8 mouse cellular contexts compared by ENCODE assay signal in the genomic region with DNA sequence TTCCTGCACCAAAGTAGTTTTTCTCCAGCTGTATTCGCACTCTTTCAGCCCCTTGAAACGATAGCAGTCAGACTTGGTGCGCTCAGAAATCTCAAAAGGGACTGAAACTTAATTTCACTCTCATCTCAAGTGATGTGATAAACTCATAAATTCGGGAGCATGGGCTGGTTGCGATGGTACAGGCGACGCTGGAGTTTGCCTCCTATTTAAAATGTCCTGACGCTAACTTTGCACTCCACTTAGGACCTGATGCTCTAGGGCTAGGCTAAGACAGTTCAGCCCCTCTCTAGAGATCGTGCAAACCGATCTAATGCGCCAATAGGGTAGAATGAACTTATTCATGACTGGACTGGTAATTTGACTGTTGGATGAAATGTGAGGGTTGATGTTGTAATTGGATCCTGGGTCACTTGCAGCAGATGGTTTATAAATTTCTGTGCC. TPM values are rescaled to one million over a fixed set of nuclear protein-coding genes. Genes with fewer than 3 reads are reported as not detected.
A peak's percentile ranks its signal among the peaks of the same experiment; 100 is the strongest.
DNase-seq lines count a peak whose midpoint lies in the region; ATAC-seq and TF ChIP-seq lines count a peak whose summit lies in the region.

No protein-coding gene starts in this region.

- H3K4me2 ChIP-seq in heart, embryonic 16.5 days (ENCODE audit: low read depth, low read length): peak overlapping the region; percentile 90
- H3K4me2 ChIP-seq in embryonic facial prominence, embryonic 14.5 days (ENCODE audit: low read depth, low read length): peak overlapping the region; percentile 67
- peak overlapping the region; percentile 82 for H3K4me2 ChIP-seq in limb, embryonic 14.5 days (replicated peaks; ENCODE audit: low read depth, low read length, severe bottlenecking)
- peak overlapping the region; percentile 87 for H3K4me2 ChIP-seq in neural tube, embryonic 15.5 days

- H3K4me3 ChIP-seq in heart, embryonic 16.5 days (ENCODE audit: low read length): peak overlapping the region; percentile 81
- H3K4me3 ChIP-seq in ES-E14 (ENCODE audit: insufficient read depth in 1 of 2, low read depth in 1 of 2, low read length in 2 of 2, poor library complexity in 1 of 2, severe bottlenecking in 1 of 2): peak overlapping the region; percentile 97 to 100
- peak overlapping the region; percentile 91 for H3K4me3 ChIP-seq in embryonic facial prominence, embryonic 14.5 days (ENCODE audit: low read depth, low read length)
- H3K4me3 ChIP-seq in limb, embryonic 14.5 days (replicated peaks; ENCODE audit: low read length): peak overlapping the region; percentile 96
- H3K4me3 ChIP-seq in neural tube, embryonic 15.5 days (replicated peaks): peak overlapping the region; percentile 71

- DNase-seq in heart, adult 9 months (ENCODE audit: low spot score in 2 of 2): no peak
- no peak for DNase-seq in ES-E14 (ENCODE audit: low read depth, low spot score)
- peak; percentile 46 for DNase-seq in embryonic facial prominence, embryonic 14.5 days (ENCODE audit: low spot score)
- peak; percentile 51 for DNase-seq in limb, embryonic 14.5 days (ENCODE audit: low spot score)
- DNase-seq in layer of hippocampus, postnatal 36 days: no peak
- DNase-seq in layer of hippocampus, adult 9-11 months: no peak

- TF ChIP-seq POLR2A in limb, embryonic 14.5 days (IDR thresholded peaks at IDR 0.05; ENCODE audit: borderline replicate concordance, extremely low read depth, insufficient read depth, insufficient read length): no peak

- H3K9ac ChIP-seq in heart, embryonic 16.5 days (ENCODE audit: low read length): peak overlapping the region; percentile 96
- peak overlapping the region; percentile 99 for H3K9ac ChIP-seq in ES-E14 (ENCODE audit: insufficient read depth, low read depth, low read length, poor library complexity, severe bottlenecking)
- H3K9ac ChIP-seq in embryonic facial prominence, embryonic 14.5 days (ENCODE audit: low read depth, low read length): peak overlapping the region; percentile 99
- peak overlapping the region; percentile 100 for H3K9ac ChIP-seq in limb, embryonic 14.5 days (ENCODE audit: low read depth, low read length, severe bottlenecking)
- peak overlapping the region; percentile 98 for H3K9ac ChIP-seq in neural tube, embryonic 15.5 days (replicated peaks)

- H3K27me3 ChIP-seq in heart, embryonic 16.5 days (ENCODE audit: control insufficient read depth, insufficient read depth, low read length): no peaks in the 10 kb centered on the region
- no peaks in the 10 kb centered on the region for H3K27me3 ChIP-seq in embryonic facial prominence, embryonic 14.5 days (replicated peaks; ENCODE audit: control insufficient read depth, insufficient read depth, low read length)
- no peaks in the 10 kb centered on the region for H3K27me3 ChIP-seq in limb, embryonic 14.5 days (ENCODE audit: control insufficient read depth, insufficient read depth, low read length)
- H3K27me3 ChIP-seq in neural tube, embryonic 15.5 days (replicated peaks): no peaks in the 10 kb centered on the region

- in situ Hi-C loops in ES-E14 (cut with MboI; ENCODE audit: low sequenced_read_pairs in 2 of 2, unreplicated experiment in 2 of 2): no loop called here

- no peak for ATAC-seq in heart, embryonic 16.5 days (replicated peaks; ENCODE audit: extremely low read depth, insufficient read depth, low FRiP score)
- no peak for ATAC-seq in embryonic facial prominence, embryonic 14.5 days (ENCODE audit: low read depth)
- no peak for ATAC-seq in limb, embryonic 14.5 days (ENCODE audit: low FRiP score, low read depth)
- ATAC-seq in neural tube, embryonic 15.5 days (ENCODE audit: low FRiP score): no peak

- H3K4me1 ChIP-seq in heart, embryonic 16.5 days (ENCODE audit: control insufficient read depth, insufficient read depth, low read length): peaks cover 27% of the 10 kb centered on the region
- H3K4me1 ChIP-seq in ES-E14 (ENCODE audit: control insufficient read depth in 2 of 2, insufficient read depth in 2 of 2, low read length in 2 of 2, poor library complexity in 1 of 2): peaks cover 6 to 7% of the 10 kb centered on the region in 2 experiments; a peak in 2 of 4 replicates
- peaks cover 14% of the 10 kb centered on the region for H3K4me1 ChIP-seq in embryonic facial prominence, embryonic 14.5 days (ENCODE audit: control insufficient read depth, insufficient read depth, low read length)
- H3K4me1 ChIP-seq in limb, embryonic 14.5 days (ENCODE audit: control insufficient read depth, insufficient read depth, low read length): peaks cover 16% of the 10 kb centered on the region
- H3K4me1 ChIP-seq in neural tube, embryonic 15.5 days: peaks cover 39% of the 10 kb centered on the region

- H3K9me3 ChIP-seq in heart, embryonic 16.5 days (replicated peaks; ENCODE audit: control insufficient read depth, low read length): no peaks in the 10 kb centered on the region
- no peaks in the 10 kb centered on the region for H3K9me3 ChIP-seq in ES-E14 (ENCODE audit: control insufficient read depth, insufficient read depth, low read depth, low read length)
- H3K9me3 ChIP-seq in embryonic facial prominence, embryonic 14.5 days (ENCODE audit: control insufficient read depth, low read length): no peaks in the 10 kb centered on the region
- no peaks in the 10 kb centered on the region for H3K9me3 ChIP-seq in limb, embryonic 14.5 days (ENCODE audit: control insufficient read depth, low read length)
- no peaks in the 10 kb centered on the region for H3K9me3 ChIP-seq in neural tube, embryonic 15.5 days (replicated peaks)

- H3K27ac ChIP-seq in heart, embryonic 16.5 days (ENCODE audit: low read length): peak overlapping the region; percentile 100
- H3K27ac ChIP-seq in ES-E14 (ENCODE audit: insufficient read depth, low read depth, low read length, poor library complexity, severe bottlenecking): peak overlapping the region; percentile 98; the same call in 1 of the 2 replicates
- H3K27ac ChIP-seq in embryonic facial prominence, embryonic 14.5 days (replicated peaks; ENCODE audit: low read depth, low read length): peak overlapping the region; percentile 99
- peak overlapping the region; percentile 100 for H3K27ac ChIP-seq in limb, embryonic 14.5 days (replicated peaks; ENCODE audit: low read depth, low read length)
- H3K27ac ChIP-seq in neural tube, embryonic 15.5 days (replicated peaks): peak overlapping the region; percentile 99

- no peaks in the 10 kb centered on the region for H3K36me3 ChIP-seq in heart, embryonic 16.5 days (ENCODE audit: control insufficient read depth, insufficient read depth)
- H3K36me3 ChIP-seq in ES-E14 (ENCODE audit: control insufficient read depth, insufficient read depth, low read length, poor library complexity, severe bottlenecking): no peaks in the 10 kb centered on the region
- peaks cover 9% of the 10 kb centered on the region; the same call in 1 of the 2 replicates for H3K36me3 ChIP-seq in embryonic facial prominence, embryonic 14.5 days (ENCODE audit: control insufficient read depth, insufficient read depth, low read length)
- H3K36me3 ChIP-seq in limb, embryonic 14.5 days (ENCODE audit: control insufficient read depth, insufficient read depth, low read length): peaks cover 10% of the 10 kb centered on the region; the same call in 1 of the 2 replicates
- 0 out of 2 replicates have a peak, but pooled peaks cover 3% of the 10 kb centered on the region for H3K36me3 ChIP-seq in neural tube, embryonic 15.5 days

- under 1% methylated on average over 11 of the region's 11 CpGs for WGBS in heart, embryonic 16.5 days
- WGBS in embryonic facial prominence, embryonic 14.5 days: 1% methylated on average over 11 of the region's 11 CpGs
- under 1% methylated on average over 11 of the region's 11 CpGs for WGBS in limb, embryonic 14.5 days
- WGBS in neural tube, embryonic 15.5 days: under 1% methylated on average over 11 of the region's 11 CpGs

TF ChIP-seq in ES-E14, 5 proteins besides CTCF, POLR2A, EP300 and RAD21 (continues in another document):
- TF ChIP-seq ZC3H11A (IDR thresholded peaks at IDR 0.05; ENCODE audit: borderline replicate concordance, low read depth, low read length): no peak

RNA-seq across cellular contexts. Expression of gene Agrp, which starts 0.4 kb away (rescaled TPM):
- polyA plus RNA-seq in heart, embryonic 16.5 days (2015; fragmentation: Nextera tagmentation; extraction: Ambion mirVana): 0.71 TPM in 1 of 2 replicates, not detected in the other
- 0.71 and 1.1 TPM in 2 replicates for total RNA-seq in ES-E14 (2012; rRNA removed)
- 1.7 and 1.9 TPM in 2 replicates for polyA plus RNA-seq in embryonic facial prominence, embryonic 14.5 days (2014; fragmentation: Nextera tagmentation; extraction: Ambion mirVana)
- 1.0 and 1.7 TPM in 2 replicates for polyA plus RNA-seq in limb, embryonic 14.5 days (2012; rRNA removed)
- polyA plus RNA-seq in limb, embryonic 14.5 days (2014; fragmentation: Nextera tagmentation; extraction: Ambion mirVana): 2.5 and 2.6 TPM in 2 replicates
- polyA plus RNA-seq in neural tube, embryonic 15.5 days (2015; fragmentation: Nextera tagmentation; extraction: Ambion mirVana): 1.2 and 1.9 TPM in 2 replicates
- total RNA-seq in layer of hippocampus, postnatal 36 days (2021): not detected

RNA-seq across cellular contexts. Expression of gene Ctcf, which starts 1.3 kb away (rescaled TPM):
- polyA plus RNA-seq in heart, embryonic 16.5 days (2015; fragmentation: Nextera tagmentation; extraction: Ambion mirVana): 72.1 and 80.0 TPM in 2 replicates
- 49.4 and 65.5 TPM in 2 replicates for total RNA-seq in ES-E14 (2012; rRNA removed)
- polyA plus RNA-seq in embryonic facial prominence, embryonic 14.5 days (2014; fragmentation: Nextera tagmentation; extraction: Ambion mirVana): 80.9 and 82.5 TPM in 2 replicates
- 39.1 and 48.1 TPM in 2 replicates for polyA plus RNA-seq in limb, embryonic 14.5 days (2012; rRNA removed)
- polyA plus RNA-seq in limb, embryonic 14.5 days (2014; fragmentation: Nextera tagmentation; extraction: Ambion mirVana): 97.8 and 107 TPM in 2 replicates
- 87.0 and 113 TPM in 2 replicates for polyA plus RNA-seq in neural tube, embryonic 15.5 days (2015; fragmentation: Nextera tagmentation; extraction: Ambion mirVana)
- total RNA-seq in layer of hippocampus, postnatal 36 days (2021): 10 to 100 TPM; 73.6 to 80.1 TPM

RNA-seq across cellular contexts. Expression of gene Ripor1, which starts 32.6 kb away (rescaled TPM):
- 34.0 and 36.2 TPM in 2 replicates for polyA plus RNA-seq in heart, embryonic 16.5 days (2015; fragmentation: Nextera tagmentation; extraction: Ambion mirVana)
- total RNA-seq in ES-E14 (2012; rRNA removed): 3.5 and 5.6 TPM in 2 replicates
- 22.4 and 23.6 TPM in 2 replicates for polyA plus RNA-seq in embryonic facial prominence, embryonic 14.5 days (2014; fragmentation: Nextera tagmentation; extraction: Ambion mirVana)
- 25.0 and 34.3 TPM in 2 replicates for polyA plus RNA-seq in limb, embryonic 14.5 days (2012; rRNA removed)
- 18.7 and 22.1 TPM in 2 replicates for polyA plus RNA-seq in limb, embryonic 14.5 days (2014; fragmentation: Nextera tagmentation; extraction: Ambion mirVana)
- 34.0 and 37.4 TPM in 2 replicates for polyA plus RNA-seq in neural tube, embryonic 15.5 days (2015; fragmentation: Nextera tagmentation; extraction: Ambion mirVana)
- total RNA-seq in layer of hippocampus, postnatal 36 days (2021): 10 to 100 TPM; 82.8 to 92.6 TPM

RNA-seq across cellular contexts. Expression of gene Carmil2, which starts 48.5 kb away (rescaled TPM):
- 1.4 and 3.0 TPM in 2 replicates for polyA plus RNA-seq in heart, embryonic 16.5 days (2015; fragmentation: Nextera tagmentation; extraction: Ambion mirVana)
- 1.6 and 3.8 TPM in 2 replicates for total RNA-seq in ES-E14 (2012; rRNA removed)
- 1.1 and 1.4 TPM in 2 replicates for polyA plus RNA-seq in embryonic facial prominence, embryonic 14.5 days (2014; fragmentation: Nextera tagmentation; extraction: Ambion mirVana)
- 2.1 and 2.3 TPM in 2 replicates for polyA plus RNA-seq in limb, embryonic 14.5 days (2012; rRNA removed)
- 0.63 and 0.66 TPM in 2 replicates for polyA plus RNA-seq in limb, embryonic 14.5 days (2014; fragmentation: Nextera tagmentation; extraction: Ambion mirVana)
- polyA plus RNA-seq in neural tube, embryonic 15.5 days (2015; fragmentation: Nextera tagmentation; extraction: Ambion mirVana): 21.5 and 28.5 TPM in 2 replicates
- total RNA-seq in layer of hippocampus, postnatal 36 days (2021): 10 to 100 TPM; 69.3 to 72.7 TPM

Comparison
In these comparisons a context has a peak if more than half of its experiments do, and no peak if none do; other contexts are left out.
1. DNase-seq: peak in embryonic facial prominence, embryonic 14.5 days (single experiment) and limb, embryonic 14.5 days (single experiment); none in heart, adult 9 months (0 of 2), ES-E14 (single experiment), layer of hippocampus, postnatal 36 days (0 of 2) and layer of hippocampus, adult 9-11 months (single experiment).
2. Peak in every context shown above with its lines, with median percentiles within 50 percentile points of each other: H3K27ac ChIP-seq, H3K4me2 ChIP-seq, H3K4me3 ChIP-seq and H3K9ac ChIP-seq.